Mouse (Mus musculus) forebrain, postnatal 0 days (tissue): ENCODE measurements around the gene Acta2. TPM values are rescaled to one million over a fixed set of nuclear protein-coding genes. Genes with fewer than 3 reads are reported as not detected.

Experiments
- ATAC-seq: fragments of 200-750 bp; cut with Nextera tagmentation; 2 replicates; pipeline ENCODE4 v1.8.0; 2017; ENCODE audit warnings: mild to moderate bottlenecking, moderate library complexity
- DNase-seq: peaks from one replicate; pipeline ENCODE4 v3.0.0-alpha.2; 2015
- H3K27ac ChIP-seq: fragments of 300-500 bp; sonication (generic); 2 replicates; pipeline ENCODE4 v1.5.1; 2014; ENCODE audit warnings: low read depth, mild to moderate bottlenecking, antibody characterized with exemption, low read length, moderate library complexity, mixed read lengths
- H3K27me3 ChIP-seq: fragments of 300-500 bp; sonication (generic); 2 replicates; pipeline ENCODE4 v1.6.1; 2014; ENCODE audit warnings: mild to moderate bottlenecking, low read length, mixed read lengths; ENCODE audit not compliant: insufficient read depth
- H3K36me3 ChIP-seq: fragments of 300-500 bp; sonication (generic); 2 replicates; pipeline ENCODE4 v1.6.1; 2014; ENCODE audit warnings: mild to moderate bottlenecking, moderate library complexity; ENCODE audit not compliant: insufficient read depth
- H3K4me1 ChIP-seq: fragments of 300-500 bp; sonication (generic); 2 replicates; pipeline ENCODE4 v1.6.1; 2014; ENCODE audit warnings: antibody characterized with exemption; ENCODE audit not compliant: insufficient read depth
- H3K4me2 ChIP-seq: fragments of 300-500 bp; sonication (generic); 2 replicates; pipeline ENCODE4 v1.6.1; 2014; ENCODE audit warnings: low read depth, mild to moderate bottlenecking, moderate library complexity
- H3K4me3 ChIP-seq: fragments of 300-500 bp; sonication (generic); 2 replicates; pipeline ENCODE4 v1.5.1; 2014; ENCODE audit warnings: low read depth, low read length, mixed read lengths
- H3K9ac ChIP-seq: fragments of 300-500 bp; sonication (generic); 2 replicates; pipeline ENCODE4 v1.6.1; 2014; ENCODE audit warnings: mild to moderate bottlenecking
- H3K9me3 ChIP-seq: fragments of 300-500 bp; sonication (generic); 2 replicates; pipeline ENCODE4 v1.6.1; 2016; ENCODE audit warnings: low read length
- CTCF ChIP-seq: sonication (generic); IDR thresholded peaks from 2 replicates; pipeline ENCODE4 v1.5.1; 2016; ENCODE audit warnings: antibody characterized with exemption, control low read depth, low read depth
- WGBS: fragments of 180-500 bp; shearing (Covaris S2); extraction: QIAGEN DNeasy Blood & Tissue Kit; methylation state at CpG from one replicate; pipeline ENCODE4 v1.1.7; 2014; 5-methylcytosine and 5-hydroxymethylcytosine counted together
- polyA plus RNA-seq: library from polyadenylated mRNA; unstranded; fragments of >200 nt; fragmentation: Nextera tagmentation; extraction: Ambion mirVana; gene quantifications from 2 replicates; pipeline ENCODE4 v1.2.1, GENCODE M21; 2015
- total RNA-seq: library from RNA; depleted of rRNA; stranded (reverse); fragments of >200 nt; gene quantifications from 2 replicates; pipeline ENCODE4 v1.2.3, GENCODE M21; 2014

Gene Acta2
- total and polyA plus RNA-seq, 2 experiments from 2014 or later, result 6.0 to 11.1 TPM

- Histone ChIP-seq H3K4me3 (no peak overlapping the region), H3K27me3 (no peaks in the 10 kb centered on the region), H3K9me3 (no peaks in the 10 kb centered on the region), H3K9ac (no peak overlapping the region), H3K4me2 (no peak overlapping the region), H3K36me3 (peaks cover 8% of the 10 kb centered on the region), H3K4me1 (no peaks in the 10 kb centered on the region), H3K27ac (no peak overlapping the region)
- ATAC-seq (no peak), DNase-seq (peak; percentile 58)
- TF ChIP-seq CTCF, result peak; percentile 72
- WGBS, result 65% methylated on average over 15 of the region's 15 CpGs
Observed at GRCm38 (mm10) chr19:34241247-34241915, 14.0 kb downstream of the Acta2 start.

GRCm38 (mm10) chr19:34240273-34241039 lies 14.9 kb downstream of the Acta2 start:
- no peak overlapping the region for H3K4me2 ChIP-seq
- no peak overlapping the region for H3K4me3 ChIP-seq
- H3K36me3 ChIP-seq, result peaks cover 8% of the 10 kb centered on the region
- H3K9me3 ChIP-seq, result no peaks in the 10 kb centered on the region
- DNase-seq, result no peak
- H3K27me3 ChIP-seq, result no peaks in the 10 kb centered on the region
- no peak overlapping the region for H3K9ac ChIP-seq
- no peaks in the 10 kb centered on the region for H3K4me1 ChIP-seq
- 83% methylated on average over 5 of the region's 5 CpGs for WGBS
- ATAC-seq, result no peak
- no peak for TF ChIP-seq CTCF
- no peak overlapping the region for H3K27ac ChIP-seq

DNA sequence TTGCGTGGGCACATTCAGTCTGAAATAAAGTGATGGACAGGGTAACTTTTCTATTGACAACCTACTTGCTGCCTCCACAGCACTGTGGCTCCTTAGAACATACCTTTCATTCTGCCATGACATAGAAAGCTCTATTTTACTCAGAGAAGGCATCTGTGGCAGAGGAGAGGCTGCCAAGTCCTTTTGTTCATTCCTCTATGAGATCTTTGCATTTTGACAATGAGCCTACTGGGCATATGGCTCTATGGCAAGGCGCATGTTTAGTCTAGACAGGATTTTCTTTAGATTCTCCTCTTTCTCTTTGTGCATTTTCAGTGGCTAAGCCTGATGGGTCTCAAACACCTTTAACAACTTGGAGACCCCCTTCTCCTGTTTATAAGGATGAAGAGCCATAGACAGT lies 17.6 kb downstream of the Acta2 start:
- 73% methylated on average over 2 of the region's 2 CpGs for WGBS
- DNase-seq, result peak; percentile 47
- no peak for TF ChIP-seq CTCF

GRCm38 (mm10) chr19:34236049-34236448 lies 19.3 kb downstream of the Acta2 start:
- no peak for ATAC-seq

More for the DNA sequence above, 17.6 kb downstream of the Acta2 start:
- no peaks in the 10 kb centered on the region for H3K9me3 ChIP-seq
- no peak overlapping the region for H3K9ac ChIP-seq
- no peak overlapping the region for H3K4me2 ChIP-seq
- H3K36me3 ChIP-seq, result peaks cover 16% of the 10 kb centered on the region
- no peaks in the 10 kb centered on the region for H3K27me3 ChIP-seq
- ATAC-seq, result peak; percentile 57; the same call in 1 of the 2 replicates
- H3K4me1 ChIP-seq, result no peaks in the 10 kb centered on the region
- H3K4me3 ChIP-seq, result no peak overlapping the region
- H3K27ac ChIP-seq, result no peak overlapping the region

DNA sequence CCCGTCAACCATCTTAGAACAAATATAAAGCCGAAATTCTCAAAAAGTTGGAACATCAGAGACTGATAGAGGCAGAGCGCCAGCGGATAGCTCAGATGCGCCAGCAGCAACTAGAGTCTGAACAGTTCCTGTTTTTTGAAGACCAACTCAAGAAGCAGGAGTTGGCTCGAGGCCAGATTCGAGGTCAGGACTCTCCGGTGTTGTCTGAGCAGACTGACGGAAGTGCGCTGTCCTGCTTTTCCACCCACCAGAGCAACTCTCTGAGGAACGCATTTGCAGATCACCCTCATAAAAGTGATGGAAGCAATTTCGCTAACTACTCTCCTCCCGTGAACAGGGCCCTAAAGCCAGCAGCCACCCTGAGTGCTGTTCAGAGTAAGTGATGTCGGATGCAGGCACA lies 21.4 kb downstream of the Acta2 start:
- H3K9me3 ChIP-seq, result no peaks in the 10 kb centered on the region
- no peak overlapping the region for H3K4me3 ChIP-seq
- H3K36me3 ChIP-seq, result peaks cover 14% of the 10 kb centered on the region; the same call in 1 of the 2 replicates
- H3K9ac ChIP-seq, result no peak overlapping the region
- no peaks in the 10 kb centered on the region for H3K4me1 ChIP-seq
- ATAC-seq (no peak), DNase-seq (no peak)
- TF ChIP-seq CTCF, result no peak
- H3K27me3 ChIP-seq, result no peaks in the 10 kb centered on the region
- no peak overlapping the region for H3K4me2 ChIP-seq
- 80% methylated on average over 14 of the region's 14 CpGs for WGBS
- no peak overlapping the region for H3K27ac ChIP-seq

More at GRCm38 (mm10) chr19:34236049-34236448, 19.3 kb downstream of the Acta2 start:
- TF ChIP-seq CTCF, result no peak
- DNase-seq, result no peak
- H3K9me3 ChIP-seq, result no peaks in the 10 kb centered on the region
- H3K4me2 ChIP-seq, result no peak overlapping the region
- H3K27ac ChIP-seq, result no peak overlapping the region
- no peak overlapping the region for H3K4me3 ChIP-seq
- no peaks in the 10 kb centered on the region for H3K27me3 ChIP-seq
- 91% methylated on average over 3 of the region's 3 CpGs for WGBS
- peaks cover 16% of the 10 kb centered on the region for H3K36me3 ChIP-seq
- H3K9ac ChIP-seq, result no peak overlapping the region
- H3K4me1 ChIP-seq, result no peaks in the 10 kb centered on the region

GRCm38 (mm10) chr19:34232326-34232725 lies 23.1 kb downstream of the Acta2 start:
- no peak overlapping the region for H3K4me3 ChIP-seq
- H3K27ac ChIP-seq, result no peak overlapping the region
- no peaks in the 10 kb centered on the region for H3K27me3 ChIP-seq
- no peak overlapping the region for H3K4me2 ChIP-seq
- ATAC-seq (no peak), DNase-seq (no peak)
- TF ChIP-seq CTCF, result no peak
- 51% methylated on average over 5 of the region's 5 CpGs for WGBS
- H3K9ac ChIP-seq, result no peak overlapping the region
- no peaks in the 10 kb centered on the region for H3K9me3 ChIP-seq
- no peaks in the 10 kb centered on the region for H3K4me1 ChIP-seq
- H3K36me3 ChIP-seq, result 0 out of 2 replicates have a peak, but pooled peaks cover 8% of the 10 kb centered on the region

GRCm38 (mm10) chr19:34231596-34231995 lies 23.8 kb downstream of the Acta2 start:
- ATAC-seq, result no peak
- H3K9me3 ChIP-seq, result no peaks in the 10 kb centered on the region
- H3K4me1 ChIP-seq, result no peaks in the 10 kb centered on the region
- 0 out of 2 replicates have a peak, but pooled peaks cover 8% of the 10 kb centered on the region for H3K36me3 ChIP-seq
- H3K4me3 ChIP-seq, result no peak overlapping the region
- DNase-seq, result no peak
- H3K27me3 ChIP-seq, result no peaks in the 10 kb centered on the region
- no peak for TF ChIP-seq CTCF
- H3K4me2 ChIP-seq, result no peak overlapping the region
- no peak overlapping the region for H3K27ac ChIP-seq
- no peak overlapping the region for H3K9ac ChIP-seq
- WGBS, result 53% methylated on average over 7 of the region's 7 CpGs
